Mouse (Mus musculus) midbrain, embryonic 10.5 days (tissue): ENCODE data around the gene Olfr301. TPM values are rescaled to one million over a fixed set of nuclear protein-coding genes. Genes with fewer than 3 reads are reported as not detected.

Source experiments
- DNase-seq: peaks from one replicate; pipeline ENCODE4 v3.0.0-alpha.2; 2017; ENCODE audit warnings: low spot score
- H3K27ac ChIP-seq: fragments of 300-500 bp; sonication (generic); replicated peaks from 2 replicates; pipeline ENCODE4 v1.5.1; 2016; ENCODE audit warnings: mild to moderate bottlenecking
- H3K27me3 ChIP-seq: fragments of 300-500 bp; sonication (generic); 2 replicates; pipeline ENCODE4 v1.6.1; 2016; ENCODE audit warnings: low read depth, mild to moderate bottlenecking; ENCODE audit not compliant: poor library complexity, severe bottlenecking
- H3K36me3 ChIP-seq: fragments of 300-500 bp; sonication (generic); 2 replicates; pipeline ENCODE4 v1.6.1; 2016; ENCODE audit warnings: mild to moderate bottlenecking, moderate library complexity
- H3K4me1 ChIP-seq: fragments of 300-500 bp; sonication (generic); 2 replicates; pipeline ENCODE4 v1.6.1; 2016
- H3K4me3 ChIP-seq: fragments of 300-500 bp; sonication (generic); 2 replicates; pipeline ENCODE4 v1.5.1; 2016; ENCODE audit warnings: mild to moderate bottlenecking, moderate library complexity
- H3K9me3 ChIP-seq: fragments of 300-500 bp; sonication (generic); replicated peaks from 2 replicates; pipeline ENCODE4 v1.6.1; 2016; ENCODE audit warnings: mild to moderate bottlenecking
- WGBS: fragments of 180-500 bp; shearing (Covaris S2); methylation state at CpG from one replicate; pipeline ENCODE4 v1.1.7; 2016; 5-methylcytosine and 5-hydroxymethylcytosine counted together
- polyA plus RNA-seq: library from polyadenylated mRNA; unstranded; fragments of >200 nt; fragmentation: Nextera tagmentation; extraction: Ambion mirVana; gene quantifications from 2 replicates; pipeline ENCODE4 v1.2.1, GENCODE M21; 2016

Olfr301 gene
- not detected in 2 replicates for polyA plus RNA-seq

DNA sequence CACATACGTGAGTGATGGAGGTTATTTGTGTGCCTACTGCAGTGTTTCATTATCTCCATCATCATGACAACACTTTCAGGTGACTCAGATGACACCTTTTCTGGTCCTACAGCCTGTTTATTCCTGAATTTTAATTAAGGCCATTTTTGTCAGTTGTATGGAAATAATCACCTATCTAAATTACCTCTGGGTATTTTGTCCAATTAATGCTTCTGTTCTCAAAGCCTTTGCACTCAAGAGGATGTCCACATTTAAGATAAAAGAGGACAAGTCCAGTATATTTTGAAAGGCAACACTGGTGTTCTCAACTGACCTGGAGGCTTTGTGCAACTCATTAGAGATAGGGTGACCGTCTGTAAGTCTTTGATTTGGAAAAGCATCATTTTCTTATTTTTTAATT lies at the start of gene Olfr301:
Gene Olfr301, plus strand, starts transcription at position 301 of the 400 bp plus-strand sequence.
- H3K27ac ChIP-seq, result no peak within 1 kb of the TSS
- DNase-seq, result no peak
- no peaks in the 10 kb centered on the region for H3K36me3 ChIP-seq
- WGBS, result 89% methylated on average over 2 of the region's 2 CpGs
- no peak within 1 kb of the TSS for H3K4me3 ChIP-seq
- H3K4me1 ChIP-seq, result no peaks in the 10 kb centered on the region
- no peaks in the 10 kb centered on the region for H3K27me3 ChIP-seq
- no peaks in the 10 kb centered on the region for H3K9me3 ChIP-seq

DNA sequence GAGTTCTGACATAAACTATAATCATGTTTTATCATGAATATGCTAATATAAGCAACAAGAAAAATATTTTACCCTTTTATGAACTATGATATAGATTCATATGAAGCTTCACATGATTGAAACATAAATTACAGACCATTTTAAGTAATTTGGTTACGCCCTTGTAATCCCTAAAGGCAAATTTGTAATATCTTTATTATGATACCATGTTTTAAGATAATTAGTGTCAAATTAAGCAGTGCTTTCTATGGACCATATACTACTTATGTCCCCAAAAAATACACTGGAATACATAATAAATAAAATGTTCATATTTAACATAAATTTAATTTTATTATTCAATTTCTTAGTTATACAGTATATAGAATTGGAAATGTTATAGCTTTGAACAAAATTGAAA lies 36.8 kb upstream of the Olfr301 start, which contains the start of gene Olfr305:
Gene Olfr305, minus strand, starts transcription at position 101 of the 400 bp plus-strand sequence.
- no peaks in the 10 kb centered on the region for H3K27me3 ChIP-seq
- no peak for DNase-seq
- no peak within 1 kb of the TSS for H3K27ac ChIP-seq
- H3K4me1 ChIP-seq, result no peaks in the 10 kb centered on the region
- H3K36me3 ChIP-seq, result no peaks in the 10 kb centered on the region
- 90% methylated on average over 1 of the region's 1 CpGs for WGBS
- H3K4me3 ChIP-seq, result no peak within 1 kb of the TSS
- H3K9me3 ChIP-seq, result no peaks in the 10 kb centered on the region

DNA sequence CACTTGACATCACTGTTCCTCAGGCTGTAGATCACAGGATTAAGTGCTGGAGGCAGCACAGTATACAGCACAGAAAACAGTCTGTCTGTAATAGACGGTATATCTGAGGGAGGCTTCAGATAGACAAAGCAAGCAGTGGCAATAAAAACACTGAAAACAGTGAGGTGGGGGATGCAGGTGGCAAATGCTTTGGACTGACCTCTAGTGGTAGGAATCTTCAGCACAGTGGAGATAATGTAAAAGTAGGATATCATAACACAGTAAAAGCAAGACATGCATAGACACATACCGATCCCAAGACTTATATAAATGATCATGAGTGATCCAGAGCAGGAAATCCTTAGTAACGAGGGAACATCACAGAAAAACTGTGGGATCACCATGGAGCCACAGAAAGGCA lies 17.9 kb upstream of the Olfr301 start:
- Histone ChIP-seq H3K9me3 (no peaks in the 10 kb centered on the region), H3K4me1 (no peaks in the 10 kb centered on the region), H3K4me3 (no peak overlapping the region), H3K36me3 (no peaks in the 10 kb centered on the region), H3K27me3 (no peaks in the 10 kb centered on the region), H3K27ac (no peak overlapping the region)
- WGBS, result 83% methylated on average over 3 of the region's 3 CpGs
- no peak for DNase-seq

- no peak for DNase-seq
- no peak within 1 kb of the TSS for H3K27ac ChIP-seq
- no peaks in the 10 kb centered on the region for H3K9me3 ChIP-seq
- H3K4me1 ChIP-seq, result no peaks in the 10 kb centered on the region
- H3K27me3 ChIP-seq, result no peaks in the 10 kb centered on the region
- 84% methylated on average over 1 of the region's 1 CpGs for WGBS
- no peak within 1 kb of the TSS for H3K4me3 ChIP-seq
- H3K36me3 ChIP-seq, result no peaks in the 10 kb centered on the region
Observed at GRCm38 (mm10) chr7:86386558-86386957, 17.1 kb upstream of the Olfr301 start, which contains the start of gene Olfr304. Gene Olfr304, minus strand, starts transcription at chr7:86386658.

- Histone ChIP-seq H3K4me1 (no peaks in the 10 kb centered on the region), H3K27ac (no peak within 1 kb of the TSS), H3K36me3 (no peaks in the 10 kb centered on the region), H3K4me3 (no peak within 1 kb of the TSS), H3K27me3 (no peaks in the 10 kb centered on the region), H3K9me3 (no peaks in the 10 kb centered on the region)
- no peak for DNase-seq
Observed at GRCm38 (mm10) chr7:86397689-86398088, 6.0 kb upstream of the Olfr301 start, which contains the start of gene Olfr303. Gene Olfr303, minus strand, starts transcription at chr7:86397789.

DNA sequence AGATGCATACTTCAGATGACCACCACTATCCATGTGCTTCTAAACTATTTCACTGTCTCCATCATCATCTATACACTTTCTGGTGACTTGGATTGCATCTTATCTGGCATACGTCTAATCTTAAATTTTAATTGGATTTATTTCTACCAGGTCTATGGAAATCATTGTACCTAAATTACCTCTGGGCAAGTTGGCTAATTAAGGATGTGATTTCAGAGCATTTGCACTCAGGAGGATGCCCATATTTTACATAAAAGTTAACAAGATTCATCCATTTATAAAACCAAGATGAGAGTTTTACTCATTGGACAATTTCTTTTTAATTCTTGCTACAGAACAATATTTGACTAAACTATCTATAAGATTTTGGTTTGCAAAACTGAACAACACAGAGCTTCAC lies 56.0 kb downstream of the Olfr301 start, which contains the start of gene Olfr299:
Gene Olfr299, plus strand, starts transcription at position 301 of the 400 bp plus-strand sequence.
- Histone ChIP-seq H3K27me3 (no peaks in the 10 kb centered on the region), H3K27ac (no peak within 1 kb of the TSS), H3K9me3 (no peaks in the 10 kb centered on the region), H3K36me3 (no peaks in the 10 kb centered on the region), H3K4me3 (no peak within 1 kb of the TSS), H3K4me1 (no peaks in the 10 kb centered on the region)
- no peak for DNase-seq
- WGBS, result 94% methylated on average over 1 of the region's 1 CpGs

Other genes starting within 250 kb of the Olfr301 start
- gene Vmn2r75, start 232.1 kb upstream of the Olfr301 start, polyA plus RNA-seq, result not detected in 2 replicates
- not detected in 2 replicates for gene Vmn2r76, start 157.5 kb upstream of the Olfr301 start, polyA plus RNA-seq
- not detected in 2 replicates for gene Olfr310, start 126.7 kb upstream of the Olfr301 start, polyA plus RNA-seq
- not detected in 2 replicates for gene Olfr309, start 90.1 kb upstream of the Olfr301 start, polyA plus RNA-seq
- not detected in 2 replicates for gene Olfr308, start 78.2 kb upstream of the Olfr301 start, polyA plus RNA-seq
- not detected in 2 replicates for gene Olfr307, start 66.3 kb upstream of the Olfr301 start, polyA plus RNA-seq
- not detected in 2 replicates for gene Olfr305, start 36.9 kb upstream of the Olfr301 start, polyA plus RNA-seq
- gene Olfr304, start 17.2 kb upstream of the Olfr301 start, polyA plus RNA-seq, result not detected in 2 replicates
- gene Olfr303, start 6.1 kb upstream of the Olfr301 start, polyA plus RNA-seq, result not detected in 2 replicates
- not detected in 2 replicates for gene Olfr299, start 56.1 kb downstream of the Olfr301 start, polyA plus RNA-seq
- not detected in 2 replicates for gene Olfr298, start 88.6 kb downstream of the Olfr301 start, polyA plus RNA-seq
- gene Olfr297, start 116.1 kb downstream of the Olfr301 start, polyA plus RNA-seq, result not detected in 2 replicates
- gene Olfr295, start 180.0 kb downstream of the Olfr301 start, polyA plus RNA-seq, result not detected in 2 replicates
- gene Olfr294, start 212.8 kb downstream of the Olfr301 start, polyA plus RNA-seq, result not detected in 2 replicates
- gene Olfr293, start 245.2 kb downstream of the Olfr301 start, polyA plus RNA-seq, result not detected in 2 replicates